Mouse (Mus musculus): Measurements from ENCODE around the gene Pi4ka. TPM values are rescaled to one million over a fixed set of nuclear protein-coding genes. Genes with fewer than 3 reads are reported as not detected.

Gene Pi4ka
- polyA plus RNA-seq, 1 experiment from 2014 or later = 7.3 TPM

DNA sequence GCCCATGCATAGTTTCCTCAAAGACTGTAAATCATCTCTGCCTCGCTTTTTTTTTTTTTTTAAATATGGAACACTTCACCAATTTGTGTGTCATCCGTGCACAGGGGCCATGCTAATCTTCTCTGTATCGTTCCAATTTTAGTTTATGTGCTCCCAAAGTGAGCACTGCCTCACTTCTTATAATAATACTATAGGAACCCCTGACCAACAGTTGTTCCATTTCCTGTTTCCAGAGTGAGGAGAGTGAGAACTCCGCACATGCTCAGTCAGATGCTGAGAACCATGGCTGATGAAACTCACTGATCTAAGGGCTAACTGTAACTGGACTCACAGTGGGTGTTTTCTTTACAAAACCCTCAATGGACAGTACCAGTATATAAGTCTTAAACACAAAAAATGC lies 64.3 kb downstream of the Pi4ka start:
- no peak overlapping the region for H3K27ac ChIP-seq (ENCODE audit: low read depth)
- no peak overlapping the region for H3K4me2 ChIP-seq (ENCODE audit: low read depth, low read length)
- no peak for ATAC-seq
- peaks cover 18% of the 10 kb centered on the region for H3K36me3 ChIP-seq (replicated peaks; ENCODE audit: insufficient read depth, low read length)
- H3K9me3 ChIP-seq (ENCODE audit: low read length) = no peaks in the 10 kb centered on the region
- H3K4me3 ChIP-seq (ENCODE audit: low read depth, low read length) = no peak overlapping the region
- peaks cover 13% of the 10 kb centered on the region for H3K4me1 ChIP-seq (ENCODE audit: insufficient read depth)
- WGBS (ENCODE audit: insufficient replicate concordance) = 80% methylated on average over 4 of the region's 4 CpGs
- no peak for TF ChIP-seq EP300 (IDR thresholded peaks at IDR 0.05; ENCODE audit: low read depth)
- TF ChIP-seq CTCF (IDR thresholded peaks at IDR 0.05; ENCODE audit: low read depth) = no peak
- no peak overlapping the region for H3K9ac ChIP-seq (replicated peaks)
- no peaks in the 10 kb centered on the region for H3K27me3 ChIP-seq (ENCODE audit: insufficient read depth, low read length)
- no peak for DNase-seq

DNA sequence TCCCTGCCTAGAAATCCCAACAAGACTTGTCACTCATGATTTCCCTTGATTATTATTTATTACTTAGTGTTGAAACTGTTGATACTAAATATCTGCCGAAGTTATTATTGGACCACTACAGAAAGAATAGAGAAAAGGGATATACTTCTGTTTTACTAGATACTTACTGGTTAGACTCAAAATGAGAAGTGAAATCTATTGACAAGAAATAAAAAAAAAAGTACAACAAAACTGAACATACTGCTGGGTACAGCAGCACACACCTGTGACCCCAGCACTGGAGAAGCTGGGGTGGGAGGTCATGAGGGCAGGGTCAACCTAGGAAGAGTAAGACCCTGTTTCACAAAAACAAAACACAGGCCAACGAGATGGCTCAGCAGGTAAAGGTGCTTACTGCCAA lies 65.4 kb downstream of the Pi4ka start:
- H3K4me1 ChIP-seq (ENCODE audit: insufficient read depth) = peaks cover 9% of the 10 kb centered on the region
- ATAC-seq (no peak), DNase-seq (no peak)
- H3K9ac ChIP-seq (replicated peaks) = no peak overlapping the region
- no peaks in the 10 kb centered on the region for H3K27me3 ChIP-seq (ENCODE audit: insufficient read depth, low read length)
- 65% methylated on average over 2 of the region's 2 CpGs for WGBS (ENCODE audit: insufficient replicate concordance)
- no peaks in the 10 kb centered on the region for H3K9me3 ChIP-seq (ENCODE audit: low read length)
- TF ChIP-seq CTCF (IDR thresholded peaks at IDR 0.05; ENCODE audit: low read depth) (no peak), EP300 (IDR thresholded peaks at IDR 0.05; ENCODE audit: low read depth) (no peak)
- no peak overlapping the region for H3K27ac ChIP-seq (ENCODE audit: low read depth)
- H3K4me2 ChIP-seq (ENCODE audit: low read depth, low read length) = no peak overlapping the region
- H3K36me3 ChIP-seq (replicated peaks; ENCODE audit: insufficient read depth, low read length) = peaks cover 21% of the 10 kb centered on the region
- no peak overlapping the region for H3K4me3 ChIP-seq (ENCODE audit: low read depth, low read length)

DNA sequence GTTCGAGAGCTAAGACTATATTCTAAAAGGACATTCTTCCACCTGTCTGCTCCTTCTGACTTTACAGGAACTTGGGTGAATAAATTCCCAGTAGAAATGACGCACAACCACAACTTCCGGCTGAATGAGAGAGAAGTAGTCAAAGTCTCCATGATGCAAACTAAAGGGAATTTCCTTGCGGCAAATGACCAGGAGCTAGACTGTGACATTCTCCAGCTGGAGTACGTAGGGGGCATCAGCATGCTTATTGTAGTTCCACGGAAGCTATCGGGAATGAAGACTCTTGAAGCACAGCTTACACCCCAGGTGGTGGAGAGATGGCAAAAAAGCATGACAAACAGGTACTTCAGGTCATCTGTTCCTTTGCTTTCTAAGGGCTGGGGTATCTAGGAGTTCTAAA lies 66.4 kb downstream of the Pi4ka start:
- peaks cover 25% of the 10 kb centered on the region for H3K36me3 ChIP-seq (replicated peaks; ENCODE audit: insufficient read depth, low read length)

DNA sequence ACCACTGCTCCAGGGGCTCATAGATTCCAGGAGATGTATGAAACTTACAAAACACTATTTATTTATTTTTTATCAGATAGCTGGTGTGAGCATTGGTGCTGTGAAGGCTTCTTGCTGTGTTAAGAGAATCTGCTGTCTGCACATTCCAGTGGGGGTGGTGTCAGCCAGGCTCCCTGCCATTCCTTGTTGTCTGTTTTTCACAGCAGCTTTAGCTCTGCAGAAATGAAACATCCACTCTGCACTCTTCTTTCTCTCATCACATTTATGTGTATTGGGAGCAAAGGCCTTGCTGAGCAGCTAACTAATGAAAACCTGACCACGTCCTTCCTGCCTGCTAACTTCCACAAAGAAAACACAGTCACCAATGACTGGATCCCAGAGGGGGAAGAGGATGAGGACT lies 70.0 kb downstream of the Pi4ka start:
- 53% methylated on average over 1 of the region's 1 CpGs for WGBS (ENCODE audit: insufficient replicate concordance)
- no peaks in the 10 kb centered on the region; the same call in none of the 2 replicates for H3K4me1 ChIP-seq (ENCODE audit: insufficient read depth)
- H3K36me3 ChIP-seq (replicated peaks; ENCODE audit: insufficient read depth, low read length) = peaks cover 16% of the 10 kb centered on the region
- no peak overlapping the region; the same call in 1 of the 2 replicates for H3K9ac ChIP-seq (replicated peaks)
- H3K9me3 ChIP-seq (ENCODE audit: low read length) = no peaks in the 10 kb centered on the region
- H3K27me3 ChIP-seq (ENCODE audit: insufficient read depth, low read length) = no peaks in the 10 kb centered on the region
- no peak overlapping the region for H3K4me3 ChIP-seq (ENCODE audit: low read depth, low read length)
- peak overlapping the region; percentile 54; the same call in 1 of the 2 replicates for H3K4me2 ChIP-seq (ENCODE audit: low read depth, low read length)
- H3K27ac ChIP-seq (ENCODE audit: low read depth) = 0 out of 2 replicates have a peak overlapping the region, but pooled peaks have one; percentile 16
- no peak for DNase-seq
- no peak for TF ChIP-seq EP300 (IDR thresholded peaks at IDR 0.05; ENCODE audit: low read depth)
- TF ChIP-seq CTCF (IDR thresholded peaks at IDR 0.05; ENCODE audit: low read depth) = no peak
- no peak for ATAC-seq

More for the DNA sequence above, 66.4 kb downstream of the Pi4ka start:
- WGBS (ENCODE audit: insufficient replicate concordance) = 82% methylated on average over 7 of the region's 7 CpGs
- Histone ChIP-seq H3K9me3 (ENCODE audit: low read length) (no peaks in the 10 kb centered on the region), H3K4me2 (ENCODE audit: low read depth, low read length) (no peak overlapping the region), H3K27ac (ENCODE audit: low read depth) (no peak overlapping the region), H3K4me1 (ENCODE audit: insufficient read depth) (peaks cover 9% of the 10 kb centered on the region), H3K27me3 (ENCODE audit: insufficient read depth, low read length) (no peaks in the 10 kb centered on the region), H3K9ac (replicated peaks) (no peak overlapping the region), H3K4me3 (ENCODE audit: low read depth, low read length) (no peak overlapping the region)
- DNase-seq (no peak), ATAC-seq (no peak)
- TF ChIP-seq CTCF (IDR thresholded peaks at IDR 0.05; ENCODE audit: low read depth) (no peak), EP300 (IDR thresholded peaks at IDR 0.05; ENCODE audit: low read depth) (no peak)

DNA sequence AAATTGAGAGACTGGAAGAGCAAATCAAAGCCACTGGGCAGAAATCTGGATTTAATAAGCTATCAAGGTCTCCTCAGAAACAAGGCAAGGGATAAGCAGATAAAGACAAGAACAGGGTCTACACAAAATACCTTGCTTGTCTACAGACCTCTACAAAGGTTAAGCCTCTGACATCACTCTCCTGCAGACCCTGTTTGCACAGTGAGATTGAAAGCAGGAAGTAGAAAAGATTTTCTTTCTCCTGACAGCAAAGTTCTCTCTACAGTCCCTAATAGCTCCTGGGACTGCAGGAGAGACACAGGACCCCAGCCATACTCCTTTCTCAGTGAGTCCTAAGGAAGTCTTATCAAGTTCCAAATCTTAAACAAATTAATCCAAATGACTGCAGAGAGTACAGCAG lies 71.5 kb downstream of the Pi4ka start:
- ATAC-seq (no peak), DNase-seq (no peak)
- no peak overlapping the region for H3K4me3 ChIP-seq (ENCODE audit: low read depth, low read length)
- H3K36me3 ChIP-seq (replicated peaks; ENCODE audit: insufficient read depth, low read length) = peaks cover 11% of the 10 kb centered on the region
- peak overlapping the region; percentile 53 for H3K4me2 ChIP-seq (ENCODE audit: low read depth, low read length)
- H3K9ac ChIP-seq (replicated peaks) = no peak overlapping the region
- H3K4me1 ChIP-seq (ENCODE audit: insufficient read depth) = no peaks in the 10 kb centered on the region; the same call in 1 of the 2 replicates
- H3K9me3 ChIP-seq (ENCODE audit: low read length) = no peaks in the 10 kb centered on the region
- TF ChIP-seq EP300 (IDR thresholded peaks at IDR 0.05; ENCODE audit: low read depth) (no peak), CTCF (IDR thresholded peaks at IDR 0.05; ENCODE audit: low read depth) (no peak)
- H3K27ac ChIP-seq (ENCODE audit: low read depth) = peak overlapping the region; percentile 18; the same call in 1 of the 2 replicates
- H3K27me3 ChIP-seq (ENCODE audit: insufficient read depth, low read length) = no peaks in the 10 kb centered on the region

DNA sequence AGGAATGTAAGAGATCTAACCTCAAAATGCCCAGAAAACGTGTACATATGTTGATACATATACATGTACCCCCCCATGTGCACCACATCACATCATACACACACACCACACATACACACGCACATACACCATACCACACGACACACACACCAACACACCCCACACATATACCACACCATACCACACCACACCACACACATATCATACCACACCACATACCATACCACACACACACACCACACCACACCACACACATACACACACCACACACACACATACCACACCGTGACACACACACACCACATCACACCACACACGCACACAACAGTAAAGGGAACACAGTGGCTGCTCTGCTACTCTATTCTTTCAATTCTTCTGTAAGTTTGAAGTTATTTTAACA lies 74.3 kb downstream of the Pi4ka start:
- WGBS (ENCODE audit: insufficient replicate concordance) = 63% methylated on average over 5 of the region's 5 CpGs
- Histone ChIP-seq H3K27ac (ENCODE audit: low read depth) (peak overlapping the region; percentile 63), H3K4me2 (ENCODE audit: low read depth, low read length) (peak overlapping the region; percentile 66), H3K4me1 (ENCODE audit: insufficient read depth) (no peaks in the 10 kb centered on the region; the same call in 1 of the 2 replicates), H3K4me3 (ENCODE audit: low read depth, low read length) (peak overlapping the region; percentile 37), H3K9ac (replicated peaks) (no peak overlapping the region), H3K27me3 (ENCODE audit: insufficient read depth, low read length) (no peaks in the 10 kb centered on the region), H3K9me3 (ENCODE audit: low read length) (no peaks in the 10 kb centered on the region), H3K36me3 (replicated peaks; ENCODE audit: insufficient read depth, low read length) (peaks cover 9% of the 10 kb centered on the region)
- no peak for TF ChIP-seq EP300 (IDR thresholded peaks at IDR 0.05; ENCODE audit: low read depth)
- no peak for TF ChIP-seq CTCF (IDR thresholded peaks at IDR 0.05; ENCODE audit: low read depth)
- ATAC-seq (peak; percentile 14), DNase-seq (no peak)

All from liver, postnatal 0 days (tissue).